Mouse (Mus musculus) midbrain, embryonic 11.5 days (tissue): ENCODE measurements around the gene Atp2a2. TPM values are rescaled to one million over a fixed set of nuclear protein-coding genes. Genes with fewer than 3 reads are reported as not detected.

Source experiments
- ATAC-seq: fragments of 200-750 bp; cut with Nextera tagmentation; 2 replicates; pipeline ENCODE4 v1.8.0; 2017; ENCODE audit warnings: moderate TSS enrichment, moderate library complexity; ENCODE audit not compliant: low FRiP score
- DNase-seq: peaks from one replicate; pipeline ENCODE4 v3.0.0; 2015; ENCODE audit warnings: low spot score; ENCODE audit errors: missing footprints
- H3K27ac ChIP-seq: fragments of 300-500 bp; sonication (generic); 2 replicates; pipeline ENCODE4 v1.5.1; 2014; ENCODE audit warnings: low read depth, low read length
- H3K27me3 ChIP-seq: fragments of 300-500 bp; sonication (generic); 2 replicates; pipeline ENCODE4 v1.6.1; 2014; ENCODE audit warnings: mild to moderate bottlenecking, low read length, moderate library complexity, mixed read lengths; ENCODE audit not compliant: control insufficient read depth, insufficient read depth
- H3K36me3 ChIP-seq: fragments of 300-500 bp; sonication (generic); 2 replicates; pipeline ENCODE4 v1.6.1; 2014; ENCODE audit warnings: mild to moderate bottlenecking, low read length, moderate library complexity, mixed read lengths; ENCODE audit not compliant: control insufficient read depth, insufficient read depth
- H3K4me1 ChIP-seq: fragments of 300-500 bp; sonication (generic); 2 replicates; pipeline ENCODE4 v1.6.1; 2014; ENCODE audit warnings: low read length; ENCODE audit not compliant: control insufficient read depth, insufficient read depth
- H3K4me2 ChIP-seq: fragments of 300-500 bp; sonication (generic); 2 replicates; pipeline ENCODE4 v1.6.1; 2014; ENCODE audit warnings: mild to moderate bottlenecking, moderate library complexity
- H3K4me3 ChIP-seq: fragments of 300-500 bp; sonication (generic); 2 replicates; pipeline ENCODE4 v1.5.1; 2014; ENCODE audit warnings: low read depth, low read length
- H3K9ac ChIP-seq: fragments of 300-500 bp; sonication (generic); 2 replicates; pipeline ENCODE4 v1.6.1; 2014; ENCODE audit warnings: low read length
- H3K9me3 ChIP-seq: fragments of 300-500 bp; sonication (generic); 2 replicates; pipeline ENCODE4 v1.6.1; 2016; ENCODE audit warnings: low read length; ENCODE audit not compliant: control insufficient read depth
- WGBS: fragments of 180-500 bp; shearing (Covaris S2); extraction: QIAGEN DNeasy Blood & Tissue Kit; methylation state at CpG from one replicate; pipeline ENCODE4 v1.1.7; 2014; 5-methylcytosine and 5-hydroxymethylcytosine counted together
- polyA plus RNA-seq: library from polyadenylated mRNA; unstranded; fragments of >200 nt; fragmentation: Nextera tagmentation; extraction: Ambion mirVana; gene quantifications from 2 replicates; pipeline ENCODE4 v1.2.1, GENCODE M21; 2014

Atp2a2 gene
- polyA plus RNA-seq, 1 experiment from 2014 or later, result 43.4 TPM

- Histone ChIP-seq H3K9ac (no peak overlapping the region), H3K4me2 (no peak overlapping the region), H3K27me3 (no peaks in the 10 kb centered on the region), H3K4me3 (no peak overlapping the region), H3K9me3 (no peaks in the 10 kb centered on the region), H3K27ac (no peak overlapping the region), H3K4me1 (no peaks in the 10 kb centered on the region), H3K36me3 (peaks cover 41% of the 10 kb centered on the region)
- ATAC-seq, result no peak
- 97% methylated on average over 3 of the region's 3 CpGs for WGBS
- no peak for DNase-seq
These were observed 47.1 kb downstream of the Atp2a2 start for GRCm38 (mm10) chr5:122454883-122455282.

GRCm38 (mm10) chr5:122454442-122454841 lies 47.6 kb downstream of the Atp2a2 start:
- Histone ChIP-seq H3K36me3 (peaks cover 37% of the 10 kb centered on the region), H3K4me3 (no peak overlapping the region), H3K27ac (no peak overlapping the region), H3K9ac (no peak overlapping the region), H3K4me2 (no peak overlapping the region), H3K9me3 (no peaks in the 10 kb centered on the region), H3K27me3 (no peaks in the 10 kb centered on the region), H3K4me1 (no peaks in the 10 kb centered on the region)
- DNase-seq (no peak), ATAC-seq (no peak)
- WGBS, result 94% methylated on average over 4 of the region's 4 CpGs

- DNase-seq, result no peak
- Histone ChIP-seq H3K9ac (no peak overlapping the region), H3K9me3 (no peaks in the 10 kb centered on the region), H3K36me3 (peaks cover 29% of the 10 kb centered on the region), H3K4me3 (no peak overlapping the region), H3K27me3 (no peaks in the 10 kb centered on the region), H3K27ac (no peak overlapping the region), H3K4me2 (no peak overlapping the region), H3K4me1 (no peaks in the 10 kb centered on the region)
- ATAC-seq, result no peak
- WGBS, result 83% methylated on average over 6 of the region's 6 CpGs
These were observed 48.8 kb downstream of the Atp2a2 start for GRCm38 (mm10) chr5:122453188-122453587.

- H3K9me3 ChIP-seq, result no peaks in the 10 kb centered on the region
- H3K4me2 ChIP-seq, result no peak overlapping the region
- DNase-seq (no peak), ATAC-seq (no peak)
- H3K4me3 ChIP-seq, result no peak overlapping the region
- 82% methylated on average over 7 of the region's 7 CpGs for WGBS
- H3K27ac ChIP-seq, result no peak overlapping the region
- H3K27me3 ChIP-seq, result no peaks in the 10 kb centered on the region
- no peak overlapping the region for H3K9ac ChIP-seq
- no peaks in the 10 kb centered on the region for H3K4me1 ChIP-seq
- H3K36me3 ChIP-seq, result peaks cover 21% of the 10 kb centered on the region
These were observed 49.8 kb downstream of the Atp2a2 start for GRCm38 (mm10) chr5:122452194-122452593.

GRCm38 (mm10) chr5:122451324-122451723 lies 50.7 kb downstream of the Atp2a2 start:
- 91% methylated on average over 5 of the region's 5 CpGs for WGBS
- peaks cover 19% of the 10 kb centered on the region for H3K36me3 ChIP-seq
- no peak for ATAC-seq
- H3K27ac ChIP-seq, result no peak overlapping the region
- no peak for DNase-seq
- H3K4me1 ChIP-seq, result no peaks in the 10 kb centered on the region
- no peak overlapping the region for H3K4me2 ChIP-seq
- no peak overlapping the region for H3K9ac ChIP-seq
- no peak overlapping the region for H3K4me3 ChIP-seq
- no peaks in the 10 kb centered on the region for H3K27me3 ChIP-seq
- H3K9me3 ChIP-seq, result no peaks in the 10 kb centered on the region

- Histone ChIP-seq H3K27me3 (no peaks in the 10 kb centered on the region), H3K4me2 (no peak overlapping the region), H3K9me3 (no peaks in the 10 kb centered on the region), H3K27ac (no peak overlapping the region), H3K36me3 (peaks cover 20% of the 10 kb centered on the region), H3K9ac (no peak overlapping the region), H3K4me1 (no peaks in the 10 kb centered on the region), H3K4me3 (no peak overlapping the region)
- WGBS, result 74% methylated on average over 5 of the region's 5 CpGs
- DNase-seq (no peak), ATAC-seq (no peak)
These were observed 51.1 kb downstream of the Atp2a2 start for GRCm38 (mm10) chr5:122450913-122451317.

- Histone ChIP-seq H3K9ac (no peak overlapping the region), H3K27ac (no peak overlapping the region), H3K4me1 (no peaks in the 10 kb centered on the region), H3K36me3 (peaks cover 11% of the 10 kb centered on the region; the same call in 1 of the 2 replicates), H3K9me3 (no peaks in the 10 kb centered on the region), H3K27me3 (no peaks in the 10 kb centered on the region), H3K4me2 (no peak overlapping the region), H3K4me3 (no peak overlapping the region)
- ATAC-seq (peak; percentile 35; the same call in 1 of the 2 replicates), DNase-seq (no peak)
- 45% methylated on average over 7 of the region's 7 CpGs for WGBS
These were observed 52.1 kb downstream of the Atp2a2 start for GRCm38 (mm10) chr5:122449946-122450345.

- H3K4me1 ChIP-seq, result no peaks in the 10 kb centered on the region
- ATAC-seq (no peak), DNase-seq (no peak)
- H3K9me3 ChIP-seq, result no peaks in the 10 kb centered on the region
- H3K4me3 ChIP-seq, result no peak overlapping the region
- peaks cover 8% of the 10 kb centered on the region; the same call in 1 of the 2 replicates for H3K36me3 ChIP-seq
- no peak overlapping the region for H3K9ac ChIP-seq
- no peak overlapping the region for H3K27ac ChIP-seq
- H3K27me3 ChIP-seq, result no peaks in the 10 kb centered on the region
- H3K4me2 ChIP-seq, result no peak overlapping the region
- 86% methylated on average over 5 of the region's 5 CpGs for WGBS
These were observed 53.2 kb downstream of the Atp2a2 start for GRCm38 (mm10) chr5:122448869-122449268.

GRCm38 (mm10) chr5:122447857-122448256 lies 54.2 kb downstream of the Atp2a2 start:
- H3K4me2 ChIP-seq, result no peak overlapping the region
- H3K27ac ChIP-seq, result no peak overlapping the region
- no peak overlapping the region for H3K9ac ChIP-seq
- ATAC-seq (no peak), DNase-seq (no peak)
- H3K27me3 ChIP-seq, result no peaks in the 10 kb centered on the region
- peaks cover 7% of the 10 kb centered on the region; the same call in 1 of the 2 replicates for H3K36me3 ChIP-seq
- H3K9me3 ChIP-seq, result no peaks in the 10 kb centered on the region
- no peak overlapping the region for H3K4me3 ChIP-seq
- WGBS, result 82% methylated on average over 8 of the region's 8 CpGs
- H3K4me1 ChIP-seq, result no peaks in the 10 kb centered on the region
